Mouse (Mus musculus): ENCODE measurements around the gene Lrrc32. TPM values are rescaled to one million over a fixed set of nuclear protein-coding genes. Genes with fewer than 3 reads are reported as not detected.
A peak's percentile ranks its signal among the peaks of the same experiment; 100 is the strongest.

Lrrc32 gene
- total and polyA plus RNA-seq, 3 experiments, result 2.3 to 23.7 (median 5.3) TPM

DNA sequence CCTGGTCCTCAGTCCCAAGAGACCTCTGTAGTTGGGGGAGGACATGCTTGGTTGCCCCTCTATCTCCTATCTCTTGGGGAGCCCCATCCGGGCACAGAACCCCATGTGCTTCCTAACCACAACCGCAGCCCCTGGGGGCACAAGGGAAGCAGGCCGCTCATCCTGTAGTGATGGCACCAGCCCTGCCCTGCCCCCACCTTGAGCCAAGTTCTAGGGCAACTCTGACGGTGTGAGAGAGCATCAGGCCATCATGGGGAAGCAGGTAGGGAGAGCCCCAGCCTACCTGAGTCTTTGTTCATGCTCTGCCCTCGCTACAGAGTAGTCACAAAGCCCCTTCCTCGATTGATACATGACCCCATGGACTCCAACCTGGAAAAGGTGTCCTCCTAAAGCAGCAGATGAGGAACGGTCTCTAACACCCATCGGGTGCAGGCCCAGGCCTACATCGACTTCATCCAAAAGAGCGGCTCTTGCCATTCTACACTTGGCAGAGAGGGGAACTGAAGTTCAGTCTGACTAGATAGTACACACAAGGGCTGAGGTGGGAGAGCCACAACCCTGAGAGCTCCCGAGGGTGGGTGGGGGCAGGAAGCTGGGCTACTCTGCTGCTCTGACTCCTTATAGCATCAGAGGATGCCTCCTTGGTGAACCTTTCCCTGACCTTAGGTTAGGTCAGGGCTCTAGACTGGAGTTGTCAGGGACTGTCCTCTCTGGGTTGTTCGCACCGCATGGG lies 519 bp upstream of the Lrrc32 start:
- H3K79me2 ChIP-seq (replicated peaks; ENCODE audit: control insufficient read depth, extremely low read depth, insufficient read depth, poor library complexity, severe bottlenecking), result no peaks in the 10 kb centered on the region
- peak overlapping the region; percentile 37; the same call in 1 of the 2 replicates for H3K9ac ChIP-seq (ENCODE audit: insufficient read depth, low read depth)
- H3K4me3 ChIP-seq (replicated peaks in 1 of 3; ENCODE audit: low read depth in 2 of 3, low read length in 2 of 3, poor library complexity in 1 of 3), result peak overlapping the region; percentile 63 to 72 (median 69)
- dilution Hi-C loops (cut with MboI; ENCODE audit: extremely low pct_ligation_motif_present, extremely low pct_unique_long_range_greater_than_20kb, low sequenced_read_pairs), result no loop called here
- in situ Hi-C loops (cut with MboI; ENCODE audit: low pct_ligation_motif_present, low pct_unique_long_range_greater_than_20kb, low sequenced_read_pairs), result loop anchor here (5.0 to 10.0 kb wide), 2 partner anchors 94 to 346 kb away; partner anchors contain the start of gene Wnt11
- DNase-seq (ENCODE audit: extremely low read depth), result peak; percentile 99
- peak; percentile 53; the same call in 1 of the 2 replicates for TF ChIP-seq UBTF (IDR thresholded peaks at IDR 0.05; ENCODE audit: low read depth, low read length)
- TF ChIP-seq ZC3H11A (IDR thresholded peaks at IDR 0.05; ENCODE audit: low read depth, low read length), result no peak
- peak; percentile 34 for TF ChIP-seq SMC3 (IDR thresholded peaks at IDR 0.05; ENCODE audit: low read depth, low read length)
- TF ChIP-seq JUN (IDR thresholded peaks at IDR 0.05; ENCODE audit: insufficient read depth, low read depth, low read length), result no peak; the same call in 1 of the 2 replicates
- TF ChIP-seq KAT2A (IDR thresholded peaks at IDR 0.05; ENCODE audit: insufficient replicate concordance, low read length), result peak; percentile 84
- TF ChIP-seq NRF1 (IDR thresholded peaks at IDR 0.05; ENCODE audit: low read depth, low read length), result peak; percentile 37; the same call in 1 of the 2 replicates
- TF ChIP-seq MAZ (IDR thresholded peaks at IDR 0.05; ENCODE audit: low read depth, low read length), result peak; percentile 96
- TF ChIP-seq MEF2A (IDR thresholded peaks at IDR 0.05; ENCODE audit: borderline replicate concordance, low read depth, low read length), result peak; percentile 94
- TF ChIP-seq USF2 (conservative IDR thresholded peaks at IDR 0.05; ENCODE audit: low read depth, low read length), result no peak
- TF ChIP-seq SIN3A (IDR thresholded peaks at IDR 0.05; ENCODE audit: low read length), result peak; percentile 87
- TF ChIP-seq BHLHE40 (IDR thresholded peaks at IDR 0.05; ENCODE audit: low read depth, low read length), result peak; percentile 97
- TF ChIP-seq EP300 (IDR thresholded peaks at IDR 0.05; ENCODE audit: low read length), result peak; percentile 97
- 0 out of 2 replicates have a peak, but pooled peaks have one; percentile 2 for TF ChIP-seq TBP (conservative IDR thresholded peaks at IDR 0.05; ENCODE audit: low read depth, low read length)
- no peak for TF ChIP-seq ZKSCAN1 (IDR thresholded peaks at IDR 0.05; ENCODE audit: borderline replicate concordance, low read depth, low read length)
- peak; percentile 98 for TF ChIP-seq TCF12 (IDR thresholded peaks at IDR 0.05; ENCODE audit: low read depth, low read length)
- peak; percentile 85 for TF ChIP-seq MXI1 (IDR thresholded peaks at IDR 0.05; ENCODE audit: low read depth, low read length)
- TF ChIP-seq MAFK (IDR thresholded peaks at IDR 0.05; ENCODE audit: insufficient replicate concordance, low read length), result peak; percentile 94
- no peak for TF ChIP-seq POLR2AphosphoS2 (IDR thresholded peaks at IDR 0.05; ENCODE audit: low read depth, low read length)
- TF ChIP-seq GABPA (IDR thresholded peaks at IDR 0.05; ENCODE audit: insufficient replicate concordance, low read depth, low read length), result no peak
- no peak for TF ChIP-seq CTCF (conservative IDR thresholded peaks at IDR 0.05 in 1 of 2, IDR thresholded peaks at IDR 0.05 in 1 of 2; ENCODE audit: low read depth in 2 of 2, low read length in 2 of 2)
- TF ChIP-seq NELFE (IDR thresholded peaks at IDR 0.05; ENCODE audit: low read depth, low read length), result peak; percentile 46; the same call in 1 of the 2 replicates
- peak; percentile 10 for TF ChIP-seq CHD1 (IDR thresholded peaks at IDR 0.05; ENCODE audit: low read depth, low read length)
- peak; percentile 56; the same call in 1 of the 2 replicates for TF ChIP-seq HCFC1 (IDR thresholded peaks at IDR 0.05; ENCODE audit: low read depth, low read length)
- peak; percentile 88 for TF ChIP-seq MAX (IDR thresholded peaks at IDR 0.05; ENCODE audit: low read length)
- TF ChIP-seq E2F4 (IDR thresholded peaks at IDR 0.05; ENCODE audit: insufficient replicate concordance, low read depth, low read length), result no peak
- TF ChIP-seq IRF4 (IDR thresholded peaks at IDR 0.05; ENCODE audit: low read depth, low read length), result peak; percentile 94
- TF ChIP-seq RCOR1 (conservative IDR thresholded peaks at IDR 0.05; ENCODE audit: low read depth, low read length), result peak; percentile 80; the same call in 1 of the 2 replicates
- peak; percentile 71 for TF ChIP-seq ELF1 (IDR thresholded peaks at IDR 0.05; ENCODE audit: low read depth, low read length)
- peak; percentile 73 for TF ChIP-seq MYC (IDR thresholded peaks at IDR 0.05; ENCODE audit: low read depth, low read length)
- TF ChIP-seq USF1 (IDR thresholded peaks at IDR 0.05; ENCODE audit: low read depth, low read length), result peak; percentile 19; the same call in 1 of the 2 replicates
- TF ChIP-seq POLR2A (IDR thresholded peaks at IDR 0.05; ENCODE audit: low read depth, low read length), result no peak; the same call in 1 of the 2 replicates
- TF ChIP-seq ETS1 (conservative IDR thresholded peaks at IDR 0.05; ENCODE audit: low read depth, low read length), result peak; percentile 99
- TF ChIP-seq CHD2 (IDR thresholded peaks at IDR 0.05; ENCODE audit: low read length), result peak; percentile 96
- no peak for TF ChIP-seq JUND (conservative IDR thresholded peaks at IDR 0.05; ENCODE audit: low read depth, low read length)
- no peak for TF ChIP-seq PAX5 (IDR thresholded peaks at IDR 0.05; ENCODE audit: low read length)
- peak; percentile 31; the same call in 1 of the 2 replicates for TF ChIP-seq ZNF384 (IDR thresholded peaks at IDR 0.05; ENCODE audit: low read depth, low read length)
- TF ChIP-seq ZMIZ1 (IDR thresholded peaks at IDR 0.05; ENCODE audit: low read depth, low read length), result peak; percentile 19
- no peak; the same call in none of the 2 replicates for TF ChIP-seq RAD21 (IDR thresholded peaks at IDR 0.05; ENCODE audit: low read depth, low read length)
- H3K27me3 ChIP-seq (replicated peaks), result no peaks in the 10 kb centered on the region
- H3K27ac ChIP-seq (ENCODE audit: insufficient read depth, low read depth), result peak overlapping the region; percentile 96
- H3K4me2 ChIP-seq (ENCODE audit: insufficient read depth, low read depth, poor library complexity, severe bottlenecking), result peak overlapping the region; percentile 31; the same call in 1 of the 2 replicates
- peaks cover 41 to 82% of the 10 kb centered on the region in 2 experiments for H3K4me1 ChIP-seq (ENCODE audit: control insufficient read depth in 1 of 2, insufficient read depth in 2 of 2)
- no peaks in the 10 kb centered on the region for H3K9me3 ChIP-seq (replicated peaks; ENCODE audit: low read length)
- peaks cover 0 to 3% of the 10 kb centered on the region in 2 experiments for H3K36me3 ChIP-seq (replicated peaks in 1 of 2; ENCODE audit: control insufficient read depth in 1 of 2, insufficient read depth in 1 of 2, low read length in 1 of 2)

Measured in CH12.LX (cell line).